Mouse (Mus musculus): ENCODE measurements around the gene Tmem234. TPM values are rescaled to one million over a fixed set of nuclear protein-coding genes. Genes with fewer than 3 reads are reported as not detected.
A peak's percentile ranks its signal among the peaks of the same experiment; 100 is the strongest.

The Tmem234 gene
- polyA plus RNA-seq, 1 experiment from 2014 or later, result 188 TPM

DNA sequence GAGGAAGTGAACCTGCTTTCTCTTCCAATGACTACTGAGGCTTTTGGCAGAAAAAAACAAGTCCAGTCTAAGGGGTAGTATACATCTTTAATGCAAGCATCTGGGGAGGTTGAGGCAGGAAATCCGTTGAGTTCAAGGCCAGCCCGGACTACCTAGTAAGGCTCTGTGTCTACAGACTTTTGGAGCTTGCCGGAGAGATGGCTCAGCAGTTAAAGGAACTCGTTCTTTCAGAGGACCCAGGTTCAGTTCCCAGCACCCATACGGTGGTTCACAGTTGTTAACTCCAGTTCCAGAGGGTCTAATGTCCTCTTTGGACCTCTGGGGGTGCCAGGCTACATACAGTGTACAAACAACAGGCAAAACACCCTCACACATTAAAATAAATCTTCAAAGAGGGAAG lies 17.6 kb downstream of the Tmem234 start:
- no peak for ATAC-seq (ENCODE audit: low FRiP score)
- H3K4me1 ChIP-seq (ENCODE audit: control insufficient read depth, insufficient read depth, low read length), result peaks cover 14% of the 10 kb centered on the region

DNA sequence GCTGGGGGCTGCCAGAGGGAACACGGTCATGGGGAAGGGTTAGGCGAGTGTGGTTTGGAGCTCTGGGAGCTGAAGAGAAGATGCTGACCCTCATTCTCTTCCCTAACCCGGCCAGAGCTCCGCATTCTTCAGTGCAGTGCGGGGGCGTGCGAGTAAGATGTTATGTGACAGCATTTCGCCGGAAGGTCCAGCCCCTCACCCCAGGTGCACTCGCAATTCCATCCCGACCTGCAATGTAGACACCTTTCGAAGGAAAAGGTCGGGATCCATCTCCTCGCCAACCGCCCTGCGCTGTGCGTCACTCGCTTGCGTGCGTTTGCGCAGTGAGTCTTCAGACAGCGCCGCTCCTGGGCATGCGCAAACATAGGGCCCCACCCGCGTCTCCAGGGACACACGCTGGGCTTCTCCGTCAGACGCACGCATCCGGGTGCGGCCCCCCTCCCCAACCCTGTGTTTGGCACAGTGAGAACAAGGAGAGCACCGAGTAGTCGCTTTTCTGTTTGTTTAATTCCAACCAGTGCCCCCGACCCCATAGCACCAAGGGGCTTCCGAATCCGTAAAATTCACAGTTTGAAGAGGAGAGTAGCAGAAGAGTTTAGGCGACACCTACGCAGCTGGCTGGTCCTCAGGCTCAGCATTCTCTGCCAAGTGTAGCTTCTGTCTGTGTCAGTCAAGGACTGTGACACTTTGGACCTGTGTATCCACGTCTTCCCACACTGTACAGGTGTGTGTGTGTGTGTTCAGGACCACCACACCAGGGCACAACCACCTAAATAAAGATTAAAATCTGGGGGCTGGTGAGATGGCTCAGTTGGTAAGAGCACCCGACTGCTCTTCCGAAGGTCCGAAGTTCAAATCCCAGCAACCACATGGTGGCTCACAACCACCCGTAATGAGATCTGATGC lies 18.6 kb downstream of the Tmem234 start, which contains the start of gene Iqcc:
Gene Iqcc, minus strand, starts transcription at position 314 of the 906 bp plus-strand sequence.
- Histone ChIP-seq H3K4me2 (peak within 1 kb of the TSS; percentile 62), H3K9ac (ENCODE audit: low read length) (peak within 1 kb of the TSS; percentile 67), H3K36me3 (ENCODE audit: control insufficient read depth, insufficient read depth, low read length) (no peaks in the 10 kb centered on the region), H3K27ac (ENCODE audit: low read depth, low read length) (peak within 1 kb of the TSS; percentile 71; the same call in 1 of the 2 replicates), H3K27me3 (ENCODE audit: control insufficient read depth, insufficient read depth, low read length) (no peaks in the 10 kb centered on the region), H3K4me3 (ENCODE audit: low read depth, low read length) (peak within 1 kb of the TSS; percentile 47), H3K4me1 (ENCODE audit: control insufficient read depth, insufficient read depth, low read length) (peaks cover 16% of the 10 kb centered on the region), H3K9me3 (ENCODE audit: control insufficient read depth, low read length) (no peaks in the 10 kb centered on the region)
- ATAC-seq (ENCODE audit: low FRiP score) (peak; percentile 90), DNase-seq (ENCODE audit: low spot score, missing footprints) (peak; percentile 99)
- 4% methylated on average over 43 of the region's 44 CpGs for WGBS

More for the DNA sequence above, 17.6 kb downstream of the Tmem234 start:
- no peaks in the 10 kb centered on the region for H3K36me3 ChIP-seq (ENCODE audit: control insufficient read depth, insufficient read depth, low read length)
- no peak overlapping the region for H3K27ac ChIP-seq (ENCODE audit: low read depth, low read length)
- H3K4me2 ChIP-seq, result peak overlapping the region; percentile 62
- peak overlapping the region; percentile 67 for H3K9ac ChIP-seq (ENCODE audit: low read length)
- no peak for DNase-seq (ENCODE audit: low spot score, missing footprints)
- peak overlapping the region; percentile 47 for H3K4me3 ChIP-seq (ENCODE audit: low read depth, low read length)
- no peaks in the 10 kb centered on the region for H3K27me3 ChIP-seq (ENCODE audit: control insufficient read depth, insufficient read depth, low read length)
- H3K9me3 ChIP-seq (ENCODE audit: control insufficient read depth, low read length), result no peaks in the 10 kb centered on the region
- WGBS, result 94% methylated on average over 5 of the region's 5 CpGs

DNA sequence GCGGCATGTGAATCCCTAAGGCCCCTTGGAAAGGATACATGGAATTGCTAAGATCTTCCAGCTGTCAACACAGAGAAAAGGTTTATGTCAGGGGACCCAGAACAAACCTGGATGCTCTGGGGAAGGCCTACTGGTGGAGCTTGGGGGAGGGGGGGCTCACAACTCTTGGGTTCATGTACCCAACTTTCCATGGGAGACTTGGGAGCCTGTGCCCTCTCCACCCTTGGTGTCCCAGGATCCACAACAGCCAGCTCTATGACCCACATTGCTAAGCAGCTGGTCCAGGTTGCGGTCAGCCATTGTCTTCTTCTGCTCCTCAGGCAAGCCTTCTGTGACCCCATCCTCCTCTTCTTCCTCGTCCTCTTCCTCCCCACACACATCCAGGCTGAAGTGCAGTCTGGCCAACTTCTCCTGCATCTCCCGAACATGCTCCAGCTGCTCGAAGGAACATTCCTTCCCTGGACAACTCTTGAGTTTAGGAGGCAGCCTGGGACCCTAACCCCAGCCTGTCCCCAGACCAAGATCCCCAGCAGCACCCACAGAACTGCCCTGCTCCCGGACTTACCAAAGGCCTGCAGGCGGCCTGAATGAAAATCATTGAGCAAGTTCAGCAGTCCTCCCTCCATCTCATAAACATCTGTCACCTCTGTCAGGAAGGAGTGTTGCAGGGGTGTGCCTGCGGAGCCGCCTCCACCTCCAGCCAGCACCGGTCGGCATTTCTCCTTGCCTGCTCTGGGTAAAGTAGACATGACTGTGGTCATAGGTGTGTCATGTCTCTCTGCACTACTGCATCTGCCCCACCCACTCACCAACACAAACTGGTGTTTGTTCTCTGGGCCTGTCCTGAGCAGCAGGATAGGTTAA lies 20.2 kb downstream of the Tmem234 start:
- no peak for DNase-seq (ENCODE audit: low spot score, missing footprints)
- WGBS, result 91% methylated on average over 11 of the region's 11 CpGs

DNA sequence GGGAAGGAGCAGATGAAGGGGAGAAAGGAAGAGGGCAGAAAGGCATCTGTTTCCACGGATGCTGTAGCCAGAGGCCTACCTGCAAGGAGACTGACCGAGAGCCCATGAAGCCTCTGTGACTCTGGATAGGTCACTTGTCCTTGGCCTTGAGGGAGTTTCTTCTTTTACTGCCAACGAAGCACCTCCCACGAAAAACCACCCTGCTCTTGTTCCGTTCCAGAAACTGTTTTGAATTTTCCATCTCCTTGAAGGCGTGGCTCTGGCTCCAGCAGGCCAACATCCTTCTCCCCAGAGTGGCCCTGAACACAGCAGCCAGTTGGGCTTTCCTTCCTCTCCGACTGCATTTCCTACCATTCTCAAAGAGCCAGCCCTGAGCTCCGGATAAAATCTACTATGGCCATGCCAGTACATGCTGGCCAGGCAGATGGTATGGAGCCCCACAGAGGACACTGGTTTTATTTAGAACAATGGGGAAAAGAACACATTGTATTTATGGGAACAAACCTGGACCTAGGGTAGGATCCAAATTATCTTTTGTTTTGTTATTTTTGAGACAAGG lies 20.9 kb downstream of the Tmem234 start:
- no peak overlapping the region for H3K9ac ChIP-seq (ENCODE audit: low read length)

More for the DNA sequence above, 20.2 kb downstream of the Tmem234 start:
- H3K36me3 ChIP-seq (ENCODE audit: control insufficient read depth, insufficient read depth, low read length), result no peaks in the 10 kb centered on the region
- no peak overlapping the region for H3K9ac ChIP-seq (ENCODE audit: low read length)
- no peaks in the 10 kb centered on the region for H3K9me3 ChIP-seq (ENCODE audit: control insufficient read depth, low read length)
- H3K4me2 ChIP-seq, result no peak overlapping the region
- H3K4me1 ChIP-seq (ENCODE audit: control insufficient read depth, insufficient read depth, low read length), result peaks cover 31% of the 10 kb centered on the region
- H3K27ac ChIP-seq (ENCODE audit: low read depth, low read length), result no peak overlapping the region
- no peak overlapping the region for H3K4me3 ChIP-seq (ENCODE audit: low read depth, low read length)
- ATAC-seq (ENCODE audit: low FRiP score), result no peak
- H3K27me3 ChIP-seq (ENCODE audit: control insufficient read depth, insufficient read depth, low read length), result no peaks in the 10 kb centered on the region

DNA sequence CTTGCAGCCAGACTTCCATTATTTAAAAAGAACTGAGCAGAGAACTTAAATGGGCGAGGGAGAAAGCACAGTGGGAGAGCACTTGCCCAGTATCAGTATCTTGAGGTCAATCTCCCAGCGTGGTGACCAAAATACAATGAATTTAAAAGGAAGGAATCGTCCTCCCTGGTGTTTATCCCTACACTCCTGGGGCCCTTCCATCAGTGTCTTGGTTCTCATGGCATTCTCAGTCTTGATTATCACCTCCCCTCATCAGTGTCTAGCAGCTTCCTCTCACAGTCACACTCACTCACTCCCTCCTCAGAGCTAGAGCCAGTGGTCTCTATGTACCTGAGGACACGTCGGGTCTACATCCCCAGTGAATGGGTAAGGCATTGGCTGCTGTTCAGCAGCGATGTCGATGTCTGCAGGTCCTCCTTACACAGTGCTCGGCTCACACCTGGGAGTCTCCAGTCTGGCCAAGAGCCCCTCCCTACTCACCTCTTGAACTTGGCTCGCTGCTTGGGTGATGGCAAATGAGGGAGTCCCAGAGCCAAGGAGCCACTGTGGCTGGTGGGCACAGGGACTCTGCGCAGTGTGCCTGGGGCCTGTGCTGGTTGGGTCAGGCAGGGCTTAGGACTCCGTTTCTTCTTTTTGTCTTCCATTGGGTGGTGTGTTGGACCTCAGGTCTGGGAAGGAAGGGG lies 21.8 kb downstream of the Tmem234 start:
- peak overlapping the region; percentile 64 for H3K4me2 ChIP-seq
- no peaks in the 10 kb centered on the region for H3K9me3 ChIP-seq (ENCODE audit: control insufficient read depth, low read length)
- H3K27ac ChIP-seq (ENCODE audit: low read depth, low read length), result no peak overlapping the region
- peak overlapping the region; percentile 70; the same call in 1 of the 2 replicates for H3K9ac ChIP-seq (ENCODE audit: low read length)
- no peak for DNase-seq (ENCODE audit: low spot score, missing footprints)
- H3K4me1 ChIP-seq (ENCODE audit: control insufficient read depth, insufficient read depth, low read length), result peaks cover 32% of the 10 kb centered on the region
- no peak overlapping the region; the same call in 1 of the 2 replicates for H3K4me3 ChIP-seq (ENCODE audit: low read depth, low read length)
- H3K27me3 ChIP-seq (ENCODE audit: control insufficient read depth, insufficient read depth, low read length), result no peaks in the 10 kb centered on the region
- no peak for ATAC-seq (ENCODE audit: low FRiP score)
- peaks cover 3% of the 10 kb centered on the region; the same call in 1 of the 2 replicates for H3K36me3 ChIP-seq (ENCODE audit: control insufficient read depth, insufficient read depth, low read length)
- WGBS, result 79% methylated on average over 11 of the region's 11 CpGs

More for the DNA sequence above, 20.9 kb downstream of the Tmem234 start:
- DNase-seq (ENCODE audit: low spot score, missing footprints) (no peak), ATAC-seq (ENCODE audit: low FRiP score) (no peak)
- 84% methylated on average over 8 of the region's 8 CpGs for WGBS
- Histone ChIP-seq H3K4me2 (no peak overlapping the region), H3K27ac (ENCODE audit: low read depth, low read length) (no peak overlapping the region), H3K4me3 (ENCODE audit: low read depth, low read length) (no peak overlapping the region), H3K36me3 (ENCODE audit: control insufficient read depth, insufficient read depth, low read length) (no peaks in the 10 kb centered on the region), H3K9me3 (ENCODE audit: control insufficient read depth, low read length) (no peaks in the 10 kb centered on the region), H3K4me1 (ENCODE audit: control insufficient read depth, insufficient read depth, low read length) (peaks cover 32% of the 10 kb centered on the region), H3K27me3 (ENCODE audit: control insufficient read depth, insufficient read depth, low read length) (no peaks in the 10 kb centered on the region)

DNA sequence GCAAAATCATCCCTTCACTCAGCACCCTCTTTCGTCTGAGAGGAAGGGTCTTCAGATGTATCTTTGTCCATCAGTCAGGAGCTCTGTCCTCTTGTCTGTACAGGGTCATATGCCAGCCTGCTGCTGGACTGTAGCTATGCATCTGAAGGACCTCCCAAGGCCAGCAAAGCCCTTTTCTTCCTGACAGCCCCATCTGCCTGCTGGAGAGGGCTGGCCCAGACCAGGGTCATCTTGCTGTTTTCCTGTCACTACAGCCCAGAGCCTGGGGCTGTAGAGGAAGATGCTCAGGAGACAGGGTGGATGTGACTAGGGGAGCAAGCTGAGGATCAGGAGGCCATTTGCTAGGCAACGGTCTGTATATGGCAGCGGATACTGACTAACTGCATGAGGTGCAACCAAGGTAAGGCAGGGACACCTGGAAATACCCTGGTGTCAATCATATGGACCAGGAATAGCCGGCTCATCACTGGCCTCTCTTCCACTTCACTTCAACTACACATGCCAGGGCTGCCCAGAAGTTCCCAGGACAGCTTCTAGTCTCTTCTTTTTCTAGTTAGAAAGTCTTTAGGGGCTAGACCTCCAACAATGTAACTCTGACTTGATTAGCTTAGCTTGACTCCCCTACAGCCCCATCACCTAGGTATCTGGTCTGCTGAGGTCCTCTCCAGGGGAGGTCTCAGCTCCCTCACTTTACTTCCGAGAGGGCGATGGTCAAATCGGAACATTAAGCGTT lies 22.5 kb downstream of the Tmem234 start:
- DNase-seq (ENCODE audit: low spot score, missing footprints) (no peak), ATAC-seq (ENCODE audit: low FRiP score) (no peak)
- Histone ChIP-seq H3K4me3 (ENCODE audit: low read depth, low read length) (peak overlapping the region; percentile 51), H3K4me2 (peak overlapping the region; percentile 64), H3K27ac (ENCODE audit: low read depth, low read length) (peak overlapping the region; percentile 78), H3K36me3 (ENCODE audit: control insufficient read depth, insufficient read depth, low read length) (peaks cover 6% of the 10 kb centered on the region), H3K27me3 (ENCODE audit: control insufficient read depth, insufficient read depth, low read length) (no peaks in the 10 kb centered on the region), H3K9ac (ENCODE audit: low read length) (peak overlapping the region; percentile 70), H3K4me1 (ENCODE audit: control insufficient read depth, insufficient read depth, low read length) (peaks cover 32% of the 10 kb centered on the region), H3K9me3 (ENCODE audit: control insufficient read depth, low read length) (no peaks in the 10 kb centered on the region)
- WGBS, result 20% methylated on average over 8 of the region's 8 CpGs

DNA sequence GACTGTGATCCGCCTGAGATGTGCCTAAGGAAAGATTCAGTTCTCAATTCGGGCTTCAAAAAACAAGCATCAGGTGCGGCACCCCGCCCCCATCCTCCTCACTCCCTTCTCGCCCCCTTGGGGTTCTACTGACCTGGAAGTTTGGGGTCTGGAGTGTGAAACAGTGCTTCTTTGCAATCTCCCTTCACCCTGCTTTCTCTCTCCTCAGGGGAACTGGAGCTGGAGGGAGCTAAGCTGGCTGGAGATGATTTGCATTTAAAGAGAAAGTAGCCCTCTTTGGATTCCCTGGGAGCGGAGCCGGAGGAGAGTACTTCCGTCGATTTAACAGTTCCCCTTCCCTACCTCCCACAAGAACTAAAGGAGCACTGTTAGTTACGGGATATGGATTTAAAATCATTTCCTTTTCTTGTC lies 23.2 kb downstream of the Tmem234 start, which contains the start of gene Ccdc28b:
Gene Ccdc28b, minus strand, starts transcription at position 267 of the 411 bp plus-strand sequence.
- peak within 1 kb of the TSS; percentile 70 for H3K9ac ChIP-seq (ENCODE audit: low read length)
- H3K27me3 ChIP-seq (ENCODE audit: control insufficient read depth, insufficient read depth, low read length), result no peaks in the 10 kb centered on the region
- DNase-seq (ENCODE audit: low spot score, missing footprints) (peak; percentile 95), ATAC-seq (ENCODE audit: low FRiP score) (peak; percentile 17; the same call in 1 of the 2 replicates)
- peak within 1 kb of the TSS; percentile 78 for H3K27ac ChIP-seq (ENCODE audit: low read depth, low read length)
- peak within 1 kb of the TSS; percentile 64 for H3K4me2 ChIP-seq
- no peaks in the 10 kb centered on the region for H3K9me3 ChIP-seq (ENCODE audit: control insufficient read depth, low read length)
- peaks cover 12% of the 10 kb centered on the region for H3K36me3 ChIP-seq (ENCODE audit: control insufficient read depth, insufficient read depth, low read length)
- peaks cover 27% of the 10 kb centered on the region for H3K4me1 ChIP-seq (ENCODE audit: control insufficient read depth, insufficient read depth, low read length)
- WGBS, result 0% methylated on average over 10 of the region's 10 CpGs
- H3K4me3 ChIP-seq (ENCODE audit: low read depth, low read length), result peak within 1 kb of the TSS; percentile 51

Data from midbrain, embryonic 11.5 days (tissue).